Mouse (Mus musculus) erythroblast, embryonic 14.5 days (primary cell): Measurements from ENCODE around the gene Wipf3. TPM values are rescaled to one million over a fixed set of nuclear protein-coding genes. Genes with fewer than 3 reads are reported as not detected.

Experiments
- H3K27me3 ChIP-seq: 2 replicates; pipeline ENCODE4 v1.6.1; 2012; ENCODE audit warnings: inconsistent platforms; ENCODE audit not compliant: control insufficient read depth
- H3K36me3 ChIP-seq: 2 replicates; pipeline ENCODE4 v1.6.1; 2012; ENCODE audit warnings: mild to moderate bottlenecking, inconsistent platforms; ENCODE audit not compliant: control insufficient read depth
- H3K4me1 ChIP-seq: 2 replicates; pipeline ENCODE4 v1.6.1; 2012; ENCODE audit warnings: inconsistent platforms; ENCODE audit not compliant: control insufficient read depth
- H3K4me3 ChIP-seq: replicated peaks from 2 replicates; pipeline ENCODE3; 2012; ENCODE audit warnings: moderate library complexity, mild to moderate bottlenecking, inconsistent platforms
- H3K9me3 ChIP-seq: 2 replicates; pipeline ENCODE4 v1.6.1; 2012; ENCODE audit warnings: low read length, inconsistent platforms, mixed read lengths; ENCODE audit not compliant: control insufficient read depth
- GATA1 ChIP-seq: IDR thresholded peaks from 2 replicates; pipeline ENCODE4 v1.6.1; 2012; ENCODE audit warnings: low read length, inconsistent platforms, mixed read lengths
- TAL1 ChIP-seq: IDR thresholded peaks from 3 replicates; pipeline ENCODE4 v1.6.1; 2012; ENCODE audit warnings: low read length, inconsistent platforms, mixed read lengths
- polyA plus RNA-seq: library from polyadenylated mRNA; stranded (reverse); fragments of >175 nt; gene quantifications from 2 replicates; pipeline ENCODE4 v1.2.3, GENCODE M21; 2012

Wipf3 gene
- polyA plus RNA-seq, 1 experiment = not detected

- Histone ChIP-seq H3K36me3 (no peaks in the 10 kb centered on the region), H3K27me3 (no peaks in the 10 kb centered on the region), H3K9me3 (no peaks in the 10 kb centered on the region), H3K4me1 (no peaks in the 10 kb centered on the region), H3K4me3 (no peak overlapping the region)
- TF ChIP-seq TAL1 (no peak), GATA1 (no peak)
These were observed 35.5 kb upstream of the Wipf3 start for GRCm38 (mm10) chr6:54393886-54394285.

- no peaks in the 10 kb centered on the region for H3K9me3 ChIP-seq
- no peaks in the 10 kb centered on the region for H3K4me1 ChIP-seq
- no peaks in the 10 kb centered on the region for H3K36me3 ChIP-seq
- TF ChIP-seq TAL1 (no peak), GATA1 (no peak)
- no peak overlapping the region for H3K4me3 ChIP-seq
- H3K27me3 ChIP-seq = no peaks in the 10 kb centered on the region
These were observed 30.0 kb upstream of the Wipf3 start for GRCm38 (mm10) chr6:54399194-54399923.

- Histone ChIP-seq H3K36me3 (no peaks in the 10 kb centered on the region), H3K4me1 (no peaks in the 10 kb centered on the region), H3K4me3 (no peak overlapping the region), H3K9me3 (no peaks in the 10 kb centered on the region), H3K27me3 (no peaks in the 10 kb centered on the region)
- TF ChIP-seq TAL1 (no peak), GATA1 (no peak)
These were observed 27.9 kb upstream of the Wipf3 start for GRCm38 (mm10) chr6:54401503-54401902.

- Histone ChIP-seq H3K36me3 (no peaks in the 10 kb centered on the region), H3K27me3 (no peaks in the 10 kb centered on the region), H3K9me3 (no peaks in the 10 kb centered on the region), H3K4me1 (no peaks in the 10 kb centered on the region), H3K4me3 (no peak overlapping the region)
- TF ChIP-seq GATA1 = no peak
- no peak for TF ChIP-seq TAL1
These were observed 24.5 kb upstream of the Wipf3 start for GRCm38 (mm10) chr6:54404916-54405315.

- Histone ChIP-seq H3K4me1 (no peaks in the 10 kb centered on the region), H3K27me3 (no peaks in the 10 kb centered on the region), H3K4me3 (no peak overlapping the region), H3K36me3 (no peaks in the 10 kb centered on the region), H3K9me3 (no peaks in the 10 kb centered on the region)
- TF ChIP-seq GATA1 (no peak), TAL1 (no peak)
These were observed 23.3 kb upstream of the Wipf3 start for GRCm38 (mm10) chr6:54406116-54406515.

- TF ChIP-seq GATA1 (no peak), TAL1 (no peak)
These were observed 20.1 kb upstream of the Wipf3 start for GRCm38 (mm10) chr6:54409271-54409670.

GRCm38 (mm10) chr6:54410451-54410850 lies 19.0 kb upstream of the Wipf3 start:
- H3K9me3 ChIP-seq = no peaks in the 10 kb centered on the region
- H3K4me3 ChIP-seq = no peak overlapping the region
- H3K27me3 ChIP-seq = no peaks in the 10 kb centered on the region
- H3K4me1 ChIP-seq = no peaks in the 10 kb centered on the region
- H3K36me3 ChIP-seq = no peaks in the 10 kb centered on the region
- TF ChIP-seq TAL1 (no peak), GATA1 (no peak)

More at GRCm38 (mm10) chr6:54409271-54409670, 20.1 kb upstream of the Wipf3 start:
- Histone ChIP-seq H3K4me3 (no peak overlapping the region), H3K9me3 (no peaks in the 10 kb centered on the region), H3K36me3 (no peaks in the 10 kb centered on the region), H3K4me1 (no peaks in the 10 kb centered on the region), H3K27me3 (no peaks in the 10 kb centered on the region)

GRCm38 (mm10) chr6:54411591-54411990 lies 17.8 kb upstream of the Wipf3 start:
- Histone ChIP-seq H3K27me3 (no peaks in the 10 kb centered on the region), H3K4me1 (no peaks in the 10 kb centered on the region), H3K9me3 (no peaks in the 10 kb centered on the region), H3K4me3 (no peak overlapping the region), H3K36me3 (no peaks in the 10 kb centered on the region)
- TF ChIP-seq GATA1 (no peak), TAL1 (no peak)

- Histone ChIP-seq H3K27me3 (no peaks in the 10 kb centered on the region), H3K36me3 (no peaks in the 10 kb centered on the region), H3K4me3 (no peak overlapping the region), H3K9me3 (no peaks in the 10 kb centered on the region), H3K4me1 (no peaks in the 10 kb centered on the region)
- TF ChIP-seq GATA1 (no peak), TAL1 (no peak)
These were observed 16.5 kb upstream of the Wipf3 start for GRCm38 (mm10) chr6:54412879-54413278.

GRCm38 (mm10) chr6:54425230-54425629 lies 4.2 kb upstream of the Wipf3 start:
- Histone ChIP-seq H3K36me3 (no peaks in the 10 kb centered on the region), H3K4me1 (no peaks in the 10 kb centered on the region), H3K4me3 (no peak overlapping the region), H3K27me3 (peaks cover 23% of the 10 kb centered on the region), H3K9me3 (no peaks in the 10 kb centered on the region)
- TF ChIP-seq GATA1 = no peak
- TF ChIP-seq TAL1 = no peak
